Mouse (Mus musculus) midbrain, embryonic 13.5 days (tissue): Measurements from ENCODE around the gene Rwdd2a. TPM values are rescaled to one million over a fixed set of nuclear protein-coding genes. Genes with fewer than 3 reads are reported as not detected.

Source experiments
- ATAC-seq: fragments of 200-750 bp; cut with Nextera tagmentation; 2 replicates; pipeline ENCODE4 v1.8.0; 2017; ENCODE audit warnings: mild to moderate bottlenecking, moderate TSS enrichment, moderate library complexity
- H3K27ac ChIP-seq: fragments of 300-500 bp; sonication (generic); 2 replicates; pipeline ENCODE4 v1.5.1; 2015; ENCODE audit warnings: inconsistent platforms, mild to moderate bottlenecking, moderate library complexity
- H3K27me3 ChIP-seq: fragments of 300-500 bp; sonication (generic); 2 replicates; pipeline ENCODE4 v1.6.1; 2015; ENCODE audit warnings: mild to moderate bottlenecking, inconsistent platforms
- H3K36me3 ChIP-seq: fragments of 300-500 bp; sonication (generic); 2 replicates; pipeline ENCODE4 v1.6.1; 2015; ENCODE audit warnings: mild to moderate bottlenecking, inconsistent platforms
- H3K4me1 ChIP-seq: fragments of 300-500 bp; sonication (generic); replicated peaks from 2 replicates; pipeline ENCODE4 v1.6.1; 2015; ENCODE audit warnings: inconsistent platforms
- H3K4me2 ChIP-seq: fragments of 300-500 bp; sonication (generic); replicated peaks from 2 replicates; pipeline ENCODE4 v1.6.1; 2015; ENCODE audit warnings: moderate library complexity, mild to moderate bottlenecking, inconsistent platforms
- H3K4me3 ChIP-seq: fragments of 300-500 bp; sonication (generic); replicated peaks from 2 replicates; pipeline ENCODE4 v1.5.1; 2015; ENCODE audit warnings: mild to moderate bottlenecking, inconsistent platforms
- H3K9ac ChIP-seq: fragments of 300-500 bp; sonication (generic); replicated peaks from 2 replicates; pipeline ENCODE4 v1.6.1; 2015; ENCODE audit warnings: mild to moderate bottlenecking, inconsistent platforms
- H3K9me3 ChIP-seq: fragments of 300-500 bp; sonication (generic); 2 replicates; pipeline ENCODE4 v1.6.1; 2016; ENCODE audit warnings: mild to moderate bottlenecking, inconsistent platforms
- WGBS: fragments of 180-500 bp; shearing (Covaris S2); methylation state at CpG from one replicate; pipeline ENCODE4 v1.1.7; 2015; 5-methylcytosine and 5-hydroxymethylcytosine counted together
- polyA plus RNA-seq: library from polyadenylated mRNA; unstranded; fragments of >200 nt; fragmentation: Nextera tagmentation; extraction: Ambion mirVana; gene quantifications from 2 replicates; pipeline ENCODE4 v1.2.1, GENCODE M21; 2015

Gene Rwdd2a
- polyA plus RNA-seq, result 6.8 and 7.1 TPM in 2 replicates

GRCm38 (mm10) chr9:86571540-86572135, at the start of gene Rwdd2a, which contains the start of gene Pgm3:
TSS of gene Rwdd2a (plus strand) at chr9:86571991.
TSS of gene Pgm3 (minus strand) at chr9:86571842.
- WGBS, result under 1% methylated on average over 53 of the region's 59 CpGs
- ATAC-seq, result peak; percentile 98
- peaks cover 19% of the 10 kb centered on the region for H3K4me1 ChIP-seq
- H3K36me3 ChIP-seq, result peaks cover 24% of the 10 kb centered on the region
- peak within 1 kb of the TSS; percentile 99 for H3K4me2 ChIP-seq
- H3K9ac ChIP-seq, result peak within 1 kb of the TSS; percentile 78
- no peaks in the 10 kb centered on the region for H3K9me3 ChIP-seq
- H3K27ac ChIP-seq, result peak within 1 kb of the TSS; percentile 74
- no peaks in the 10 kb centered on the region for H3K27me3 ChIP-seq
- peak within 1 kb of the TSS; percentile 77 for H3K4me3 ChIP-seq

- H3K9me3 ChIP-seq, result no peaks in the 10 kb centered on the region
- H3K9ac ChIP-seq, result no peak overlapping the region
- H3K27ac ChIP-seq, result no peak overlapping the region
- H3K27me3 ChIP-seq, result no peaks in the 10 kb centered on the region
- no peak overlapping the region for H3K4me2 ChIP-seq
- H3K36me3 ChIP-seq, result peaks cover 47% of the 10 kb centered on the region
- no peak overlapping the region for H3K4me3 ChIP-seq
- ATAC-seq, result no peak
- H3K4me1 ChIP-seq, result no peaks in the 10 kb centered on the region
Observed at GRCm38 (mm10) chr9:86522335-86522734, 49.5 kb upstream of the Rwdd2a start.

- no peaks in the 10 kb centered on the region for H3K27me3 ChIP-seq
- H3K36me3 ChIP-seq, result peaks cover 44% of the 10 kb centered on the region
- H3K4me3 ChIP-seq, result no peak overlapping the region
- no peak overlapping the region for H3K27ac ChIP-seq
- ATAC-seq, result no peak
- WGBS, result 70% methylated on average over 2 of the region's 2 CpGs
- H3K9ac ChIP-seq, result no peak overlapping the region
- no peaks in the 10 kb centered on the region for H3K9me3 ChIP-seq
- H3K4me2 ChIP-seq, result no peak overlapping the region
- no peaks in the 10 kb centered on the region for H3K4me1 ChIP-seq
Observed at GRCm38 (mm10) chr9:86525600-86525999, 46.2 kb upstream of the Rwdd2a start.

- Histone ChIP-seq H3K9ac (no peak overlapping the region), H3K27me3 (no peaks in the 10 kb centered on the region), H3K4me2 (no peak overlapping the region), H3K4me1 (no peaks in the 10 kb centered on the region), H3K4me3 (no peak overlapping the region), H3K9me3 (no peaks in the 10 kb centered on the region), H3K27ac (no peak overlapping the region), H3K36me3 (peaks cover 44% of the 10 kb centered on the region)
- 94% methylated on average over 5 of the region's 5 CpGs for WGBS
- ATAC-seq, result no peak
Observed at GRCm38 (mm10) chr9:86534071-86534470, 37.7 kb upstream of the Rwdd2a start.

GRCm38 (mm10) chr9:86543451-86543850, 28.3 kb upstream of the Rwdd2a start:
- Histone ChIP-seq H3K27ac (no peak overlapping the region), H3K4me1 (no peaks in the 10 kb centered on the region), H3K4me2 (no peak overlapping the region), H3K9me3 (no peaks in the 10 kb centered on the region), H3K36me3 (peaks cover 64% of the 10 kb centered on the region), H3K4me3 (no peak overlapping the region), H3K27me3 (no peaks in the 10 kb centered on the region), H3K9ac (no peak overlapping the region)
- ATAC-seq, result no peak
- WGBS, result 72% methylated on average over 3 of the region's 3 CpGs

- 80% methylated on average over 1 of the region's 1 CpGs for WGBS
Observed at GRCm38 (mm10) chr9:86544559-86544958, 27.2 kb upstream of the Rwdd2a start.

GRCm38 (mm10) chr9:86549637-86550162, 22.1 kb upstream of the Rwdd2a start:
- WGBS, result 90% methylated on average over 5 of the region's 5 CpGs
- Histone ChIP-seq H3K4me2 (no peak overlapping the region), H3K4me1 (no peaks in the 10 kb centered on the region), H3K27ac (no peak overlapping the region), H3K36me3 (peaks cover 71% of the 10 kb centered on the region), H3K9me3 (no peaks in the 10 kb centered on the region), H3K27me3 (no peaks in the 10 kb centered on the region), H3K4me3 (no peak overlapping the region), H3K9ac (no peak overlapping the region)
- no peak for ATAC-seq

More at GRCm38 (mm10) chr9:86544559-86544958, 27.2 kb upstream of the Rwdd2a start:
- H3K27me3 ChIP-seq, result no peaks in the 10 kb centered on the region
- no peak for ATAC-seq
- no peak overlapping the region for H3K4me2 ChIP-seq
- H3K9ac ChIP-seq, result no peak overlapping the region
- H3K4me3 ChIP-seq, result no peak overlapping the region
- H3K9me3 ChIP-seq, result no peaks in the 10 kb centered on the region
- peaks cover 73% of the 10 kb centered on the region for H3K36me3 ChIP-seq
- no peak overlapping the region for H3K27ac ChIP-seq
- H3K4me1 ChIP-seq, result no peaks in the 10 kb centered on the region

- H3K27ac ChIP-seq, result no peak overlapping the region
- no peaks in the 10 kb centered on the region for H3K27me3 ChIP-seq
- H3K9me3 ChIP-seq, result no peaks in the 10 kb centered on the region
- peaks cover 67% of the 10 kb centered on the region for H3K36me3 ChIP-seq
- no peak overlapping the region for H3K9ac ChIP-seq
- ATAC-seq, result no peak
- no peaks in the 10 kb centered on the region for H3K4me1 ChIP-seq
- WGBS, result 91% methylated on average over 3 of the region's 3 CpGs
- no peak overlapping the region for H3K4me2 ChIP-seq
- H3K4me3 ChIP-seq, result no peak overlapping the region
Observed at GRCm38 (mm10) chr9:86550717-86551116, 21.1 kb upstream of the Rwdd2a start.

- ATAC-seq, result no peak
- Histone ChIP-seq H3K27ac (no peak overlapping the region), H3K9me3 (no peaks in the 10 kb centered on the region), H3K36me3 (peaks cover 76% of the 10 kb centered on the region), H3K27me3 (no peaks in the 10 kb centered on the region), H3K4me1 (no peaks in the 10 kb centered on the region), H3K9ac (no peak overlapping the region), H3K4me2 (no peak overlapping the region), H3K4me3 (no peak overlapping the region)
- WGBS, result 94% methylated on average over 9 of the region's 9 CpGs
Observed at GRCm38 (mm10) chr9:86553886-86554285, 17.9 kb upstream of the Rwdd2a start.

- no peak overlapping the region for H3K4me3 ChIP-seq
- 95% methylated on average over 4 of the region's 4 CpGs for WGBS
- no peak overlapping the region for H3K27ac ChIP-seq
- H3K9me3 ChIP-seq, result no peaks in the 10 kb centered on the region
- no peak overlapping the region for H3K4me2 ChIP-seq
- no peaks in the 10 kb centered on the region for H3K4me1 ChIP-seq
- no peak overlapping the region for H3K9ac ChIP-seq
- H3K27me3 ChIP-seq, result no peaks in the 10 kb centered on the region
- peaks cover 78% of the 10 kb centered on the region for H3K36me3 ChIP-seq
- ATAC-seq, result no peak
Observed at GRCm38 (mm10) chr9:86554641-86555040, 17.1 kb upstream of the Rwdd2a start.

- no peaks in the 10 kb centered on the region for H3K4me1 ChIP-seq
- no peak overlapping the region for H3K4me3 ChIP-seq
- H3K4me2 ChIP-seq, result no peak overlapping the region
- H3K36me3 ChIP-seq, result peaks cover 85% of the 10 kb centered on the region
- whole genome bisulfite sequencing, result 91% methylated on average over 3 of the region's 3 CpGs
- no peaks in the 10 kb centered on the region for H3K9me3 ChIP-seq
- ATAC-seq, result no peak
- H3K27ac ChIP-seq, result no peak overlapping the region
- H3K27me3 ChIP-seq, result no peaks in the 10 kb centered on the region
- H3K9ac ChIP-seq, result no peak overlapping the region
Observed at GRCm38 (mm10) chr9:86560543-86560942, 11.2 kb upstream of the Rwdd2a start.

- Histone ChIP-seq H3K27ac (no peak overlapping the region), H3K4me2 (no peak overlapping the region), H3K9me3 (no peaks in the 10 kb centered on the region), H3K9ac (no peak overlapping the region), H3K36me3 (peaks cover 42% of the 10 kb centered on the region), H3K4me3 (no peak overlapping the region), H3K4me1 (peaks cover 19% of the 10 kb centered on the region), H3K27me3 (no peaks in the 10 kb centered on the region)
- WGBS, result 81% methylated on average over 3 of the region's 3 CpGs
- no peak for ATAC-seq
Observed at GRCm38 (mm10) chr9:86569314-86569910, 2.4 kb upstream of the Rwdd2a start.
